Mouse (Mus musculus) lung, embryonic 14.5 days (tissue): ENCODE measurements around the gene Cd200. TPM values are rescaled to one million over a fixed set of nuclear protein-coding genes. Genes with fewer than 3 reads are reported as not detected.
A peak's percentile ranks its signal among the peaks of the same experiment; 100 is the strongest.

Experiments used
- ATAC-seq: fragments of 200-750 bp; cut with Nextera tagmentation; 2 replicates; pipeline ENCODE4 v1.8.0; 2017; ENCODE audit warnings: mild to moderate bottlenecking, moderate TSS enrichment, moderate library complexity; ENCODE audit not compliant: insufficient read depth
- DNase-seq: peaks from one replicate; pipeline ENCODE4 v3.0.0-alpha.2; 2015
- H3K27ac ChIP-seq: fragments of 300-500 bp; sonication (generic); 2 replicates; pipeline ENCODE4 v1.5.1; 2014; ENCODE audit warnings: low read depth, mild to moderate bottlenecking, moderate library complexity
- H3K27me3 ChIP-seq: fragments of 300-500 bp; sonication (generic); 2 replicates; pipeline ENCODE4 v1.6.1; 2014; ENCODE audit warnings: low read length, control low read depth; ENCODE audit not compliant: insufficient read depth
- H3K36me3 ChIP-seq: fragments of 300-500 bp; sonication (generic); 2 replicates; pipeline ENCODE4 v1.6.1; 2014; ENCODE audit warnings: control low read depth; ENCODE audit not compliant: insufficient read depth
- H3K4me1 ChIP-seq: fragments of 300-500 bp; sonication (generic); 2 replicates; pipeline ENCODE4 v1.6.1; 2014; ENCODE audit warnings: antibody characterized with exemption, control low read depth; ENCODE audit not compliant: insufficient read depth
- H3K4me2 ChIP-seq: fragments of 300-500 bp; sonication (generic); 2 replicates; pipeline ENCODE4 v1.6.1; 2014; ENCODE audit warnings: mild to moderate bottlenecking
- H3K4me3 ChIP-seq: fragments of 300-500 bp; sonication (generic); 2 replicates; pipeline ENCODE4 v1.5.1; 2014; ENCODE audit warnings: low read depth, low read length
- H3K9ac ChIP-seq: fragments of 300-500 bp; sonication (generic); 2 replicates; pipeline ENCODE4 v1.6.1; 2014
- H3K9me3 ChIP-seq: fragments of 300-500 bp; sonication (generic); 2 replicates; pipeline ENCODE4 v1.6.1; 2016; ENCODE audit warnings: low read depth, low read length, control low read depth
- CTCF ChIP-seq: IDR thresholded peaks from 2 replicates; pipeline ENCODE4 v1.5.1; 2016; ENCODE audit warnings: antibody characterized with exemption, low read depth
- whole genome bisulfite sequencing: fragments of 180-500 bp; shearing (Covaris S2); extraction: QIAGEN DNeasy Blood & Tissue Kit; methylation state at CpG from one replicate; pipeline ENCODE4 v1.1.7; 2014; 5-methylcytosine and 5-hydroxymethylcytosine counted together
- polyA plus RNA-seq: library from polyadenylated mRNA; unstranded; fragments of >200 nt; fragmentation: Nextera tagmentation; extraction: Ambion mirVana; gene quantifications from 2 replicates; pipeline ENCODE4 v1.2.1, GENCODE M21; 2014

Gene Cd200
- polyA plus RNA-seq, 1 experiment from 2014 or later, result 68.1 TPM

DNA sequence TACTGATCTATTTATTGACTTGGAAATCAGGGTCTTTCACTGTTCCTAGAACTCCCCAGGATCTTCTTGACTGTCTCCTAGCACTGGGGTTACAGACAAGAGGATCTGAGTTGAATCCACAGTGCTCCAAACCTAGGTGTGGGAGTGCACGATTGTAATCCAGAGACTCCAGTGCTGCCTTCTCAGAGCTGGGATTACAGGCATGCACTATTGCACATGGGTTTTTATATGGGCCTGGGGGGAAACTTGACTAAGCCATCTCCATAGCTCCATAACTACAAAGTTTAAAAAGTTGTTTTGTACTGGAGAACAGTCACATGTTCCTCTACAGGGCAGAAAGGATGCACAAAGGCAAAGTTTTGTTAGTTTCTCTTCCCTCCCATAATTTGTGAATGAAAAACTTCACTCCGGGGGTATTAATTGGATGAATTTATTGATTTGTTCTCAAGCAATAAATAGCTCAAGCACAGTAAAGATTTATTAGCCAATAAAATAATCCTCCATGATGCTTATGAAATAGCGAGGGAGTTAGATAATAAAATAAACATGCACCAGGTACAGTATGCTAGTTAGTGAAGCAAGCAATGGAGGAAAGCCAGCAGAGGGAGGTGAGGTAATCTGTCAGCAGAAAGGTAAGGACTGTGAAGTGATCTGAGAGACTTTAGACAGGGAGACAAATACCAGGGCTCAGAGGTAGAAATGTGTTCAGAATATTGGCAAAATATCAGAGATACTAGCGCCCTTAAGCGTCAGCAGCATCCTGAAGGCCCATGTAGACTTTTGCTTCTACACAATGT is 30.5 kb downstream of the Cd200 start:
- H3K9me3 ChIP-seq, result no peaks in the 10 kb centered on the region
- ATAC-seq (no peak), DNase-seq (no peak)
- H3K27me3 ChIP-seq, result no peaks in the 10 kb centered on the region
- H3K4me2 ChIP-seq, result no peak overlapping the region
- H3K27ac ChIP-seq, result no peak overlapping the region
- H3K9ac ChIP-seq, result no peak overlapping the region
- TF ChIP-seq CTCF, result no peak
- H3K36me3 ChIP-seq, result no peaks in the 10 kb centered on the region
- no peak overlapping the region for H3K4me3 ChIP-seq
- no peaks in the 10 kb centered on the region for H3K4me1 ChIP-seq
- WGBS, result 82% methylated on average over 5 of the region's 5 CpGs

DNA sequence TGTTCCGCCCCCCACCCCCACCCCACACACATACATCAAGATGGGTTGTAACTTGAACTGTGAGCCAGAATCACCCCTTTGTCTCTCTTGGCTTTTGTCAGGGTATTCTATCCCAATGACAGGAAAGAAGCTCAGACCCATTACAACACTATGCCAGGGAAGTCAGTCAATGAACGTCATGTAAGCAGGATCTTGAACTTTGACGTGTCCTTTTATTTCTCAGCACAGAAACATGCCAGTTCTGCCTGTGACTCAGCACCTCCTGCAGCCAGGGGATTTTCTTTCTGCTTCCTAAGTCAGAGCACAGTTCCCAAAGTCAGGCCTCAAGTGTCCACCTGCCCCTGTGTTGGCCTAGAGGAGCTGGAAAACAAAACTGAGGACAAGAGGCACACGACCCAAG is 31.5 kb downstream of the Cd200 start:
- H3K36me3 ChIP-seq, result no peaks in the 10 kb centered on the region
- H3K4me2 ChIP-seq, result no peak overlapping the region
- no peaks in the 10 kb centered on the region for H3K27me3 ChIP-seq
- TF ChIP-seq CTCF, result no peak
- 85% methylated on average over 4 of the region's 4 CpGs for WGBS
- no peaks in the 10 kb centered on the region for H3K9me3 ChIP-seq
- H3K4me1 ChIP-seq, result no peaks in the 10 kb centered on the region
- H3K27ac ChIP-seq, result no peak overlapping the region
- H3K9ac ChIP-seq, result no peak overlapping the region
- H3K4me3 ChIP-seq, result no peak overlapping the region
- no peak for DNase-seq
- no peak for ATAC-seq

DNA sequence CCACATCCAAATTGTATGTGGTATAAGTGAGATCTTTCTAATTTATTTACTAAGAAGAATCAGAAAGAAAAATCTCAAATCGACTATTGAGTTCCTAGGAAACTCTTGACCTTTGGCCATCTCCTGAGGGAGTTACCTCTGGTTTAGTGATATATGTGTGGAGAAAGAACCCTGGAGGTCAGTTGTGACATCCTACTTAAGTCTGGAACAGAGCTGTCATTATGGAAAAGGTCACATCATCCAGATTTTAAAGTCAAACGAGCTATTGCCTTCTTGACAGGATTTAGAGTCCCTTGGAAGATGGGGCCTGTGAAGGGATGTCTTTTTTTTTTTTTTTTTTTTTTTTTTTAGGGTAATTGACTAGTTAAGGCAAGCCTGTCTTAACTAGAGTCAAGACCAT is 32.0 kb downstream of the Cd200 start:
- Histone ChIP-seq H3K36me3 (no peaks in the 10 kb centered on the region), H3K27me3 (no peaks in the 10 kb centered on the region), H3K4me1 (no peaks in the 10 kb centered on the region), H3K9me3 (no peaks in the 10 kb centered on the region), H3K4me3 (no peak overlapping the region), H3K9ac (no peak overlapping the region), H3K4me2 (no peak overlapping the region), H3K27ac (no peak overlapping the region)
- WGBS, result 46% methylated on average over 2 of the region's 2 CpGs
- DNase-seq, result no peak
- ATAC-seq, result no peak
- no peak for TF ChIP-seq CTCF

DNA sequence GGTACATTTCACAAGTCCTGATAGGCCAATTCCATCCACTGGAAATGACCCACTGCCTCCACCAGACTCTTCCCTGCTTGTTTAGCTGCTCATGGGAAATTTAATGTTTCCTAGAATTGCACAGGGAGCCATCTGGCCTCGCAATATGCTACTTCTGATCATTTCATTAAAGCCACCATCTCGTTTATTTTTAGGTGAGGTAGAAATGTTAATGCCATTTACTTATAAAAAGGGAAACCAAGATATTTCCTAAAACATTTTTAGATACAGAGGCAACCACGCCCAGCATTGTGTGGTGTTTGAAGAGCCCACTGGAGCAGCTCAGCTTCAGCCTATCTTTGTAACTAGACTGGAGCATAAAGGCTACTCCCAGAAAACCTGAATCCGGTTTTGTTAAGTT is 32.6 kb downstream of the Cd200 start:
- no peak for TF ChIP-seq CTCF
- no peaks in the 10 kb centered on the region for H3K36me3 ChIP-seq
- H3K4me1 ChIP-seq, result no peaks in the 10 kb centered on the region; the same call in 1 of the 2 replicates
- no peak overlapping the region for H3K4me2 ChIP-seq
- H3K9ac ChIP-seq, result no peak overlapping the region
- H3K4me3 ChIP-seq, result no peak overlapping the region
- ATAC-seq (no peak), DNase-seq (no peak)
- no peak overlapping the region for H3K27ac ChIP-seq
- H3K27me3 ChIP-seq, result no peaks in the 10 kb centered on the region
- WGBS, result 78% methylated on average over 4 of the region's 4 CpGs
- H3K9me3 ChIP-seq, result no peaks in the 10 kb centered on the region

DNA sequence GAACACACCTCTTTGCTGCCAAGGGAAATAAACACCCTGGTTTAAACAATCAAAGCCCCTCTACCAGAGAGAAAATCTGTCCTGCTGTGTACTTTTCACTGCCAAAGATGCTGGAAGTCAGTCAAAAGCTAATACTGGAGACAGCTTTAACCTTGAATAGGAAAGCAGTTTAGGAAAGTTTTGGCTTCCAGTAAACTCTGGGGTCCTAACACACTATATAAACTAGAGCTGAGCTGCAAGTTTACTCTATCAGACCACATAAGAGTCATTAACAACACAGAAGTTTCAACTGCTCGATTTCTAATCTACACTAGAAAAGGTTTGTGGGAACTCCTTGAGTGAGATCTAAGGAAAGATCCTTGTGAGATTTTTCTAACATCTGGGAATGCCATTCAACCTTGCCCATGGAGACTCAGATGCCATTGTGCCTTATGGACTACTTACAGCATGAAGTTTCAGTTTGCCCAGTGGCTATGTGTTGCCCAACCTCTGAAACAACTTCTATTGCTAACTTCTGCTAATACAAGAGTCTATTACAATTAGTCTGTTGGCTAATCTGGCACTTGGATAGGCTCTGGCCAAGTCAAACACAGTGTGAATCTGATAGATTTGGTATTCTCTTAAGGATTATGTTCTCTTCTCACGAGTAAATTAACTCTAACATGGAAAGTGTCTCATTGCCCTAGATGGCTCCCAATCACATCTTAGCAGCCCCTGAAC is 33.2 kb downstream of the Cd200 start:
- H3K4me1 ChIP-seq, result no peaks in the 10 kb centered on the region; the same call in 1 of the 2 replicates
- no peaks in the 10 kb centered on the region for H3K9me3 ChIP-seq
- WGBS, result 41% methylated on average over 2 of the region's 2 CpGs
- H3K9ac ChIP-seq, result no peak overlapping the region
- H3K27me3 ChIP-seq, result no peaks in the 10 kb centered on the region
- DNase-seq, result peak; percentile 36
- no peak for ATAC-seq
- H3K36me3 ChIP-seq, result no peaks in the 10 kb centered on the region
- no peak overlapping the region for H3K4me2 ChIP-seq
- TF ChIP-seq CTCF, result no peak
- no peak overlapping the region for H3K27ac ChIP-seq
- no peak overlapping the region for H3K4me3 ChIP-seq

DNA sequence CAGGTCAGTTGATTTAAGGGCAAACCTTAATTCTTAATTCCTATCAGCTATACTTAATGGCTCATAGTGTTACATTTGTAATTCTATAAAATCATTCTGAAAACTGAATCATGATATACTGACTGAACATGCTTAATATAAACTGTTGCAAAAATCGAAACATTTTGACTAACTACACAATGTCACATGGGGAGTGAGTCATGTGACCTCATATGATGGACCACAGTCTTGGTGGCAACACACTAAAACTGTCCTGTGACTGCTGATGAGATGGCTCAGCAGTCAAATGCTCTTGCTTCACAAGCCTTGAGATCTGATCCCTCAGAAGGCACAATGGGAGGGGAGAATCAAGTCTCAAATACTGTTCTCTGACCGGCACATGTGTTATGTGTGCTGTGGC is 34.8 kb downstream of the Cd200 start:
- Histone ChIP-seq H3K9ac (no peak overlapping the region), H3K9me3 (no peaks in the 10 kb centered on the region), H3K4me3 (no peak overlapping the region), H3K4me1 (no peaks in the 10 kb centered on the region; the same call in 1 of the 2 replicates), H3K4me2 (no peak overlapping the region), H3K36me3 (no peaks in the 10 kb centered on the region), H3K27ac (no peak overlapping the region), H3K27me3 (no peaks in the 10 kb centered on the region)
- ATAC-seq (no peak), DNase-seq (no peak)
- WGBS, result 76% methylated on average over 2 of the region's 2 CpGs
- TF ChIP-seq CTCF, result no peak

DNA sequence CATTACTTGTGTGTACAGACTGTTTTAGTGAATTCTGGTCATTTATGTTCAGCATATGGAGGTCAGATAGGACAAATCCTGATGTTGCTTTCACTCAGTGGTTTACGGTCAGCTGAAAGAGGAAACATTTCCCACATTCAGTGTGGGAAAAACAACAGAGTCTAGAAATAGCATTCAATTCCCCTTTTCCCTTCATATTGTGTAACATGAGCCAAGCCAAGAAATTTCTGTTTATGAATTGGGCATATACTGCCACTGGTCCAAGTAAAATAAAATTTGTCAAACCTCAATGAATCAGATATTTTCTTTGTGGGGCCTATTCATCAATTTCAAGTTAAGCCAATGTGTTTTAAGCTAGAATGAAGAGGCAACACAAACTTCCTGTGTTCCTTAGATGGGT is 37.8 kb downstream of the Cd200 start:
- no peak overlapping the region for H3K4me2 ChIP-seq
- ATAC-seq (no peak), DNase-seq (peak; percentile 27)
- no peaks in the 10 kb centered on the region; the same call in 1 of the 2 replicates for H3K4me1 ChIP-seq
- H3K4me3 ChIP-seq, result no peak overlapping the region
- TF ChIP-seq CTCF, result no peak
- H3K27me3 ChIP-seq, result no peaks in the 10 kb centered on the region
- H3K36me3 ChIP-seq, result no peaks in the 10 kb centered on the region
- no peak overlapping the region for H3K27ac ChIP-seq
- 68% methylated on average over 1 of the region's 1 CpGs for WGBS
- H3K9ac ChIP-seq, result no peak overlapping the region
- no peaks in the 10 kb centered on the region for H3K9me3 ChIP-seq
